Mouse (Mus musculus): ENCODE measurements around the gene Olfr1056. TPM values are rescaled to one million over a fixed set of nuclear protein-coding genes. Genes with fewer than 3 reads are reported as not detected.

The Olfr1056 gene
- polyA plus RNA-seq (2014; fragmentation: Illumina TruSeq; extraction: RNeasy Lipid Tissue Mini Kit (QIAGEN cat#74804); ENCODE audit: low read depth, low replicate concordance): not detected

GRCm38 (mm10) chr2:86362369-86362768 is at the start of gene Olfr1056:
TSS of gene Olfr1056 (minus strand) at chr2:86362469.

GRCm38 (mm10) chr2:86388461-86388860 is 26.2 kb upstream of the Olfr1056 start, which contains the start of gene Olfr1058:
TSS of gene Olfr1058 (minus strand) at chr2:86388561.

GRCm38 (mm10) chr2:86378293-86378692 is 16.0 kb upstream of the Olfr1056 start, which contains the start of gene Olfr1057:
TSS of gene Olfr1057 (minus strand) at chr2:86378393.

GRCm38 (mm10) chr2:86350184-86350583 is 12.1 kb downstream of the Olfr1056 start, which contains the start of gene Olfr1055:
TSS of gene Olfr1055 (minus strand) at chr2:86350284.

GRCm38 (mm10) chr2:86335333-86335732 is 26.9 kb downstream of the Olfr1056 start, which contains the start of gene Olfr1054:
TSS of gene Olfr1054 (minus strand) at chr2:86335433.

GRCm38 (mm10) chr2:86315184-86315583 is 47.1 kb downstream of the Olfr1056 start, which contains the start of gene Olfr1053:
TSS of gene Olfr1053 (minus strand) at chr2:86315284.

Other genes with a start within 250 kb of the Olfr1056 start
- not detected for gene Olfr1039, start 226.5 kb downstream of the Olfr1056 start, polyA plus RNA-seq (2014; fragmentation: Illumina TruSeq; extraction: RNeasy Lipid Tissue Mini Kit (QIAGEN cat#74804); ENCODE audit: low read depth, low replicate concordance)
- gene Olfr1040, start 215.7 kb downstream of the Olfr1056 start, polyA plus RNA-seq (2014; fragmentation: Illumina TruSeq; extraction: RNeasy Lipid Tissue Mini Kit (QIAGEN cat#74804); ENCODE audit: low read depth, low replicate concordance): not detected
- not detected for gene Olfr1042, start 200.6 kb downstream of the Olfr1056 start, polyA plus RNA-seq (2014; fragmentation: Illumina TruSeq; extraction: RNeasy Lipid Tissue Mini Kit (QIAGEN cat#74804); ENCODE audit: low read depth, low replicate concordance)
- gene Olfr1043, start 194.9 kb downstream of the Olfr1056 start, polyA plus RNA-seq (2014; fragmentation: Illumina TruSeq; extraction: RNeasy Lipid Tissue Mini Kit (QIAGEN cat#74804); ENCODE audit: low read depth, low replicate concordance): not detected
- not detected for gene Olfr1044, start 184.6 kb downstream of the Olfr1056 start, polyA plus RNA-seq (2014; fragmentation: Illumina TruSeq; extraction: RNeasy Lipid Tissue Mini Kit (QIAGEN cat#74804); ENCODE audit: low read depth, low replicate concordance)
- not detected for gene Olfr52, start 176.8 kb downstream of the Olfr1056 start, polyA plus RNA-seq (2014; fragmentation: Illumina TruSeq; extraction: RNeasy Lipid Tissue Mini Kit (QIAGEN cat#74804); ENCODE audit: low read depth, low replicate concordance)
- gene Olfr1045, start 159.5 kb downstream of the Olfr1056 start, polyA plus RNA-seq (2014; fragmentation: Illumina TruSeq; extraction: RNeasy Lipid Tissue Mini Kit (QIAGEN cat#74804); ENCODE audit: low read depth, low replicate concordance): not detected
- gene Olfr1046, start 143.2 kb downstream of the Olfr1056 start, polyA plus RNA-seq (2014; fragmentation: Illumina TruSeq; extraction: RNeasy Lipid Tissue Mini Kit (QIAGEN cat#74804); ENCODE audit: low read depth, low replicate concordance): not detected
- gene Olfr1047, start 131.1 kb downstream of the Olfr1056 start, polyA plus RNA-seq (2014; fragmentation: Illumina TruSeq; extraction: RNeasy Lipid Tissue Mini Kit (QIAGEN cat#74804); ENCODE audit: low read depth, low replicate concordance): not detected
- not detected for gene Olfr1048, start 122.2 kb downstream of the Olfr1056 start, polyA plus RNA-seq (2014; fragmentation: Illumina TruSeq; extraction: RNeasy Lipid Tissue Mini Kit (QIAGEN cat#74804); ENCODE audit: low read depth, low replicate concordance)
- not detected for gene Olfr1049, start 104.1 kb downstream of the Olfr1056 start, polyA plus RNA-seq (2014; fragmentation: Illumina TruSeq; extraction: RNeasy Lipid Tissue Mini Kit (QIAGEN cat#74804); ENCODE audit: low read depth, low replicate concordance)
- gene Olfr1051, start 83.4 kb downstream of the Olfr1056 start, polyA plus RNA-seq (2014; fragmentation: Illumina TruSeq; extraction: RNeasy Lipid Tissue Mini Kit (QIAGEN cat#74804); ENCODE audit: low read depth, low replicate concordance): not detected
- not detected for gene Olfr1052, start 70.0 kb downstream of the Olfr1056 start, polyA plus RNA-seq (2014; fragmentation: Illumina TruSeq; extraction: RNeasy Lipid Tissue Mini Kit (QIAGEN cat#74804); ENCODE audit: low read depth, low replicate concordance)
- not detected for gene Olfr1053, start 47.2 kb downstream of the Olfr1056 start, polyA plus RNA-seq (2014; fragmentation: Illumina TruSeq; extraction: RNeasy Lipid Tissue Mini Kit (QIAGEN cat#74804); ENCODE audit: low read depth, low replicate concordance)
- not detected for gene Olfr1054, start 27.0 kb downstream of the Olfr1056 start, polyA plus RNA-seq (2014; fragmentation: Illumina TruSeq; extraction: RNeasy Lipid Tissue Mini Kit (QIAGEN cat#74804); ENCODE audit: low read depth, low replicate concordance)
- gene Olfr1055, start 12.2 kb downstream of the Olfr1056 start, polyA plus RNA-seq (2014; fragmentation: Illumina TruSeq; extraction: RNeasy Lipid Tissue Mini Kit (QIAGEN cat#74804); ENCODE audit: low read depth, low replicate concordance): not detected
- not detected for gene Olfr1057, start 15.9 kb upstream of the Olfr1056 start, polyA plus RNA-seq (2014; fragmentation: Illumina TruSeq; extraction: RNeasy Lipid Tissue Mini Kit (QIAGEN cat#74804); ENCODE audit: low read depth, low replicate concordance)
- gene Olfr1058, start 26.1 kb upstream of the Olfr1056 start, polyA plus RNA-seq (2014; fragmentation: Illumina TruSeq; extraction: RNeasy Lipid Tissue Mini Kit (QIAGEN cat#74804); ENCODE audit: low read depth, low replicate concordance): not detected
- gene Olfr1061, start 51.6 kb upstream of the Olfr1056 start, polyA plus RNA-seq (2014; fragmentation: Illumina TruSeq; extraction: RNeasy Lipid Tissue Mini Kit (QIAGEN cat#74804); ENCODE audit: low read depth, low replicate concordance): not detected
- gene Olfr1062, start 64.3 kb upstream of the Olfr1056 start, polyA plus RNA-seq (2014; fragmentation: Illumina TruSeq; extraction: RNeasy Lipid Tissue Mini Kit (QIAGEN cat#74804); ENCODE audit: low read depth, low replicate concordance): not detected
- gene Olfr1065, start 88.1 kb upstream of the Olfr1056 start, polyA plus RNA-seq (2014; fragmentation: Illumina TruSeq; extraction: RNeasy Lipid Tissue Mini Kit (QIAGEN cat#74804); ENCODE audit: low read depth, low replicate concordance): not detected
- not detected for gene Olfr1066, start 93.8 kb upstream of the Olfr1056 start, polyA plus RNA-seq (2014; fragmentation: Illumina TruSeq; extraction: RNeasy Lipid Tissue Mini Kit (QIAGEN cat#74804); ENCODE audit: low read depth, low replicate concordance)
- not detected for gene Olfr228, start 124.9 kb upstream of the Olfr1056 start, polyA plus RNA-seq (2014; fragmentation: Illumina TruSeq; extraction: RNeasy Lipid Tissue Mini Kit (QIAGEN cat#74804); ENCODE audit: low read depth, low replicate concordance)
- not detected for gene Olfr1076, start 146.0 kb upstream of the Olfr1056 start, polyA plus RNA-seq (2014; fragmentation: Illumina TruSeq; extraction: RNeasy Lipid Tissue Mini Kit (QIAGEN cat#74804); ENCODE audit: low read depth, low replicate concordance)
- gene Olfr1079, start 180.0 kb upstream of the Olfr1056 start, polyA plus RNA-seq (2014; fragmentation: Illumina TruSeq; extraction: RNeasy Lipid Tissue Mini Kit (QIAGEN cat#74804); ENCODE audit: low read depth, low replicate concordance): not detected
- not detected for gene Olfr1080, start 195.8 kb upstream of the Olfr1056 start, polyA plus RNA-seq (2014; fragmentation: Illumina TruSeq; extraction: RNeasy Lipid Tissue Mini Kit (QIAGEN cat#74804); ENCODE audit: low read depth, low replicate concordance)
- gene Olfr1082, start 236.5 kb upstream of the Olfr1056 start, polyA plus RNA-seq (2014; fragmentation: Illumina TruSeq; extraction: RNeasy Lipid Tissue Mini Kit (QIAGEN cat#74804); ENCODE audit: low read depth, low replicate concordance): not detected